Mouse (Mus musculus) brain, embryonic 14.5 days (tissue): Measurements from ENCODE around the gene Mrpl22.

Source experiments
- CTCF ChIP-seq: fragments of 200-500 bp; IDR thresholded peaks from 2 replicates; pipeline ENCODE4 v1.5.1; 2012; ENCODE audit warnings: inconsistent platforms, mild to moderate bottlenecking, moderate library complexity, borderline replicate concordance; ENCODE audit not compliant: insufficient read depth, insufficient read length; ENCODE audit errors: extremely low read depth
- POLR2A ChIP-seq: fragments of 200-500 bp; IDR thresholded peaks from 2 replicates; pipeline ENCODE4 v1.6.1; 2012; ENCODE audit warnings: mild to moderate bottlenecking, inconsistent platforms, borderline replicate concordance; ENCODE audit not compliant: poor library complexity, insufficient read depth, insufficient read length, severe bottlenecking; ENCODE audit errors: extremely low read depth

GRCm38 (mm10) chr11:58168167-58168915 is 3.1 kb upstream of the Mrpl22 start, which contains the start of gene Gemin5:
- TF ChIP-seq POLR2A (peak; percentile 32; the same call in 1 of the 2 replicates), CTCF (no peak)
